Mouse (Mus musculus) kidney, embryonic 14.5 days (tissue): Measurements from ENCODE around the gene Stra6l. TPM values are rescaled to one million over a fixed set of nuclear protein-coding genes. Genes with fewer than 3 reads are reported as not detected.

Experiments used
- ATAC-seq: fragments of 200-750 bp; cut with Nextera tagmentation; 2 replicates; pipeline ENCODE4 v1.8.0; 2017; ENCODE audit warnings: moderate number of reproducible peaks, mild to moderate bottlenecking, moderate TSS enrichment, moderate library complexity; ENCODE audit not compliant: low FRiP score, low TSS enrichment
- H3K27ac ChIP-seq: fragments of 300-500 bp; sonication (generic); 2 replicates; pipeline ENCODE4 v1.5.1; 2014; ENCODE audit warnings: low read depth, mild to moderate bottlenecking, low read length, moderate library complexity, mixed read lengths
- H3K27me3 ChIP-seq: fragments of 300-500 bp; sonication (generic); 2 replicates; pipeline ENCODE4 v1.6.1; 2014; ENCODE audit warnings: mild to moderate bottlenecking, low read length; ENCODE audit not compliant: control insufficient read depth, insufficient read depth
- H3K36me3 ChIP-seq: fragments of 300-500 bp; sonication (generic); 2 replicates; pipeline ENCODE4 v1.6.1; 2014; ENCODE audit warnings: low read length, mixed read lengths; ENCODE audit not compliant: control insufficient read depth, insufficient read depth
- H3K4me1 ChIP-seq: fragments of 300-500 bp; sonication (generic); 2 replicates; pipeline ENCODE4 v1.6.1; 2014; ENCODE audit warnings: low read length, mixed read lengths; ENCODE audit not compliant: control insufficient read depth, insufficient read depth
- H3K4me2 ChIP-seq: fragments of 300-500 bp; sonication (generic); replicated peaks from 2 replicates; pipeline ENCODE4 v1.6.1; 2014; ENCODE audit warnings: low read depth, mild to moderate bottlenecking, low read length
- H3K4me3 ChIP-seq: fragments of 300-500 bp; sonication (generic); 2 replicates; pipeline ENCODE4 v1.5.1; 2014; ENCODE audit warnings: mild to moderate bottlenecking, low read length
- H3K9ac ChIP-seq: fragments of 300-500 bp; sonication (generic); 2 replicates; pipeline ENCODE4 v1.6.1; 2014; ENCODE audit warnings: low read depth, mild to moderate bottlenecking, low read length, moderate library complexity
- H3K9me3 ChIP-seq: fragments of 300-500 bp; sonication (generic); 2 replicates; pipeline ENCODE4 v1.6.1; 2016; ENCODE audit warnings: low read length; ENCODE audit not compliant: control insufficient read depth
- WGBS: fragments of 180-500 bp; shearing (Covaris S2); extraction: QIAGEN DNeasy Blood & Tissue Kit; methylation state at CpG from one replicate; pipeline ENCODE4 v1.1.7; 2014; 5-methylcytosine and 5-hydroxymethylcytosine counted together
- polyA plus RNA-seq: library from polyadenylated mRNA; unstranded; fragments of >200 nt; fragmentation: Nextera tagmentation; extraction: Ambion mirVana; gene quantifications from 2 replicates; pipeline ENCODE4 v1.2.1, GENCODE M21; 2014

Gene Stra6l
- polyA plus RNA-seq, 1 experiment from 2014 or later, result 0.61 TPM

DNA sequence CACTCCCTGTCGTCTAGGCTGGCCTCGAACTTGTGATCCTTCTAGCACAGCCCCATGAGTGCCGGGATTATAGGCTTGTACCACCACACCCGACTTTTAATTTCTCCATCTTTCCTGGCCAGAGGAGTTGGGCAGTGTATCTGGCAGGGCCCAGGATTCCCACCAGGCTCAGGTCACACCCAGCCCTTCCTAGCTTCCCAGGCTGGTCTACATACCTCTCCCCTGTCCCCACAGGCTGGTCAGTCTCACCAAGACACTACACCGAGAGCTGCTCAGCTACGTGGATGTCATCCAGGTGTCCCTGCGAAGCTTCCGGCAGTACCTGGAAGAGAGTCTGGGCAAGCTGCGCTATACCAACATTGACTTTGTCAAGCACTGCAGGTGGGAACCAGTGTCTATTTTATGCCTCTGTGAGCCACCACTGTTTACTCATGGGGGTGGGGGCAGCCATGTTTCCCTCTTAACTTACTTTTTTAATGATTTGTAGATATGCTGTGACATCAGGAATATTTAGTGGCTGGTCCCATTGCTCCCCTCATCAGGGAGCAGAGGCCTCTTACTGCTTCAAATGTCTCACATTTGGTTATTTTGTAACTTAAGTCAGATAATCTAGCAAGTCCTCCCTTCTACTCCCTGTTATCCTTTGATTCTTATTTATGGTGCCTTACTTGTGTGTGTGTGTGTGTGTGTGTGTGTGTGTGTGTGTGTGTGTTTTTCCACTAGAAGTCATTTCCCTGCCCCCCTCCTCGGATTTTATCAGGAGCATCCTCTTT, 73.4 kb downstream of the Stra6l start:
- H3K27me3 ChIP-seq, result no peaks in the 10 kb centered on the region
- 65% methylated on average over 10 of the region's 10 CpGs for WGBS
- H3K4me1 ChIP-seq, result no peaks in the 10 kb centered on the region
- no peak overlapping the region for H3K27ac ChIP-seq
- no peak overlapping the region for H3K9ac ChIP-seq
- peak; percentile 81 for ATAC-seq
- H3K4me2 ChIP-seq, result no peak overlapping the region
- no peaks in the 10 kb centered on the region for H3K36me3 ChIP-seq
- H3K9me3 ChIP-seq, result no peaks in the 10 kb centered on the region; the same call in 1 of the 2 replicates
- no peak overlapping the region for H3K4me3 ChIP-seq

DNA sequence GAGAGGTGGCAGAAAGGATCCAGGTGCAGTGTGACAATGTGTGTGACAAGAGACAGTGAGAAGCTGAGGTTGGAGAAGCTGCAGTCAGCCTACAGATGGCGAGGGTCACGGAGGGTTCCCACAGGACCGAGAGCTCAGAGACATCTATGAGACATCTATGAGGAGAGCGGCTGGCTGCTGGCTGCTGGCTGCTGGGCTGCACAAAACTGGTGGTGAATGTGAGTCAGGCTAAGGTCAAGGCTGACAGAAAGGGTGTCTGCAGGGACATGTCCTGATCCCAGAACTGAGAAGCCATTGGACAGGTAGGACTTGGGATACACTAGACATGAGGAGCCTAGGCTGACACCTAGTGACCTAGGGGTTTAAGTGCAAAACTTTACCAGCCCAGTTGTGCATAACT, 75.5 kb downstream of the Stra6l start:
- no peak for ATAC-seq
- Histone ChIP-seq H3K4me3 (no peak overlapping the region), H3K36me3 (no peaks in the 10 kb centered on the region), H3K27me3 (no peaks in the 10 kb centered on the region), H3K4me1 (no peaks in the 10 kb centered on the region), H3K9me3 (no peaks in the 10 kb centered on the region), H3K9ac (no peak overlapping the region), H3K27ac (no peak overlapping the region), H3K4me2 (no peak overlapping the region)
- WGBS, result 81% methylated on average over 4 of the region's 4 CpGs

DNA sequence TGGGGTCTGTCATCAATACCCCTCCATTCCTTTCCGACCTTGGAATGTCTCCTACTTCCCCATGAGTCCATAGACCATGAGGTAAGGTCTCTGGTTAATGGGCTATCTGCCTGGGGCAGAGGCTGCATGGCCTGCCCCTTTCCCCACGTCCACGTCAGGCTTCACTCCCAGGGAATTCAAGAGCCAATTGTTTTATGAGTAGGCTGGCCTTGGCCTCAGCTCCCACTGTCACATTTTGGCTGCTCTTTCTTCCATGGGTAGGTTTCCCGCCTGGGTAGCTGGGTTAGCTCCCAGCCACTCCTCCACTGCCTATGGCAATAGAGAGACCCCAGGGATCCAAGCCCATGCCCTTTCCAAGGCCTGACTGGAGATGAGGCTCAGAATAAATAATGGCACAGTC, 80.1 kb downstream of the Stra6l start:
- Histone ChIP-seq H3K4me3 (no peak overlapping the region), H3K27ac (no peak overlapping the region), H3K4me1 (no peaks in the 10 kb centered on the region), H3K36me3 (no peaks in the 10 kb centered on the region), H3K9me3 (no peaks in the 10 kb centered on the region), H3K27me3 (no peaks in the 10 kb centered on the region), H3K4me2 (no peak overlapping the region), H3K9ac (no peak overlapping the region)
- WGBS, result 54% methylated on average over 4 of the region's 4 CpGs
- no peak for ATAC-seq

Other genes with a start within 250 kb of the Stra6l start
- 2.0 and 2.2 TPM in 2 replicates for gene Aldh1b1, start 49.6 kb upstream of the Stra6l start, polyA plus RNA-seq
- gene Igfbpl1, start 21.7 kb upstream of the Stra6l start, polyA plus RNA-seq, result 0.14 TPM in 2 replicates
- gene Ccdc180, start 41.6 kb downstream of the Stra6l start, polyA plus RNA-seq, result 0.16 and 0.80 TPM in 2 replicates
- 8.8 and 19.0 TPM in 2 replicates for gene Tdrd7, start 116.7 kb downstream of the Stra6l start, polyA plus RNA-seq
- gene Tmod1, start 190.3 kb downstream of the Stra6l start, polyA plus RNA-seq, result 5.2 and 5.3 TPM in 2 replicates